Mouse (Mus musculus) forebrain, embryonic 11.5 days (tissue): ENCODE data around the gene Slc35c1. TPM values are rescaled to one million over a fixed set of nuclear protein-coding genes. Genes with fewer than 3 reads are reported as not detected.

Source experiments
- ATAC-seq: fragments of 200-750 bp; cut with Nextera tagmentation; replicated peaks from 2 replicates; pipeline ENCODE4 v1.8.0; 2017; ENCODE audit warnings: moderate TSS enrichment; ENCODE audit not compliant: low FRiP score
- DNase-seq: peaks from one replicate; pipeline ENCODE4 v3.0.0-alpha.2; 2017; ENCODE audit warnings: low spot score
- H3K27ac ChIP-seq: fragments of 300-500 bp; sonication (generic); 2 replicates; pipeline ENCODE4 v1.5.1; 2014; ENCODE audit warnings: low read depth, low read length
- H3K27me3 ChIP-seq: fragments of 300-500 bp; sonication (generic); 2 replicates; pipeline ENCODE4 v1.6.1; 2014; ENCODE audit warnings: mild to moderate bottlenecking, low read length, mixed read lengths; ENCODE audit not compliant: control insufficient read depth, insufficient read depth
- H3K36me3 ChIP-seq: fragments of 300-500 bp; sonication (generic); 2 replicates; pipeline ENCODE4 v1.6.1; 2014; ENCODE audit warnings: mild to moderate bottlenecking, low read length, moderate library complexity, mixed read lengths; ENCODE audit not compliant: control insufficient read depth, insufficient read depth
- H3K4me1 ChIP-seq: fragments of 300-500 bp; sonication (generic); replicated peaks from 2 replicates; pipeline ENCODE4 v1.6.1; 2014; ENCODE audit warnings: low read length, mixed read lengths; ENCODE audit not compliant: control insufficient read depth, insufficient read depth
- H3K4me2 ChIP-seq: fragments of 300-500 bp; sonication (generic); 2 replicates; pipeline ENCODE4 v1.6.1; 2014; ENCODE audit warnings: low read depth, mild to moderate bottlenecking, low read length, moderate library complexity, mixed read lengths; ENCODE audit not compliant: severe bottlenecking
- H3K4me3 ChIP-seq: fragments of 300-500 bp; sonication (generic); 2 replicates; pipeline ENCODE4 v1.5.1; 2014; ENCODE audit warnings: low read depth, low read length
- H3K9ac ChIP-seq: fragments of 300-500 bp; sonication (generic); 2 replicates; pipeline ENCODE4 v1.6.1; 2014; ENCODE audit warnings: low read length
- H3K9me3 ChIP-seq: fragments of 300-500 bp; sonication (generic); 2 replicates; pipeline ENCODE4 v1.6.1; 2016; ENCODE audit warnings: low read length, mixed read lengths; ENCODE audit not compliant: control insufficient read depth
- WGBS: fragments of 180-500 bp; shearing (Covaris S2); extraction: QIAGEN DNeasy Blood & Tissue Kit; methylation state at CpG from one replicate; pipeline ENCODE4 v1.1.7; 2014; 5-methylcytosine and 5-hydroxymethylcytosine counted together
- polyA plus RNA-seq: library from polyadenylated mRNA; unstranded; fragments of >200 nt; fragmentation: Nextera tagmentation; extraction: Ambion mirVana; gene quantifications from 2 replicates; pipeline ENCODE4 v1.2.1, GENCODE M21; 2014

Slc35c1 gene
- polyA plus RNA-seq, 1 experiment from 2014 or later: 11.6 TPM

GRCm38 (mm10) chr2:92447121-92447740, 13.1 kb downstream of the Slc35c1 start:
- no peak overlapping the region for H3K9ac ChIP-seq
- WGBS: 70% methylated on average over 7 of the region's 7 CpGs
- no peak overlapping the region for H3K4me2 ChIP-seq
- DNase-seq (no peak), ATAC-seq (no peak)
- no peak overlapping the region for H3K4me3 ChIP-seq
- no peak overlapping the region for H3K27ac ChIP-seq
- H3K9me3 ChIP-seq: no peaks in the 10 kb centered on the region
- no peaks in the 10 kb centered on the region for H3K4me1 ChIP-seq
- H3K36me3 ChIP-seq: no peaks in the 10 kb centered on the region
- H3K27me3 ChIP-seq: no peaks in the 10 kb centered on the region

- ATAC-seq (no peak), DNase-seq (no peak)
- Histone ChIP-seq H3K4me2 (no peak overlapping the region), H3K4me3 (no peak overlapping the region), H3K36me3 (no peaks in the 10 kb centered on the region), H3K9ac (no peak overlapping the region), H3K9me3 (no peaks in the 10 kb centered on the region), H3K27ac (no peak overlapping the region), H3K4me1 (no peaks in the 10 kb centered on the region), H3K27me3 (no peaks in the 10 kb centered on the region)
- 82% methylated on average over 8 of the region's 8 CpGs for WGBS
These were observed 13.7 kb downstream of the Slc35c1 start for GRCm38 (mm10) chr2:92446656-92447055.

- Histone ChIP-seq H3K36me3 (no peaks in the 10 kb centered on the region), H3K27ac (no peak overlapping the region)
These were observed 14.4 kb downstream of the Slc35c1 start for GRCm38 (mm10) chr2:92445890-92446289.

GRCm38 (mm10) chr2:92444376-92444775, 16.0 kb downstream of the Slc35c1 start:
- no peak overlapping the region for H3K27ac ChIP-seq
- no peaks in the 10 kb centered on the region for H3K27me3 ChIP-seq
- DNase-seq (no peak), ATAC-seq (no peak)
- H3K4me2 ChIP-seq: no peak overlapping the region
- no peak overlapping the region for H3K9ac ChIP-seq
- no peaks in the 10 kb centered on the region for H3K36me3 ChIP-seq
- WGBS: 77% methylated on average over 4 of the region's 4 CpGs
- no peaks in the 10 kb centered on the region for H3K9me3 ChIP-seq
- H3K4me1 ChIP-seq: no peaks in the 10 kb centered on the region
- no peak overlapping the region for H3K4me3 ChIP-seq

More at GRCm38 (mm10) chr2:92445890-92446289, 14.4 kb downstream of the Slc35c1 start:
- DNase-seq (no peak), ATAC-seq (no peak)
- no peaks in the 10 kb centered on the region for H3K9me3 ChIP-seq
- 49% methylated on average over 9 of the region's 9 CpGs for WGBS
- no peak overlapping the region for H3K4me2 ChIP-seq
- H3K27me3 ChIP-seq: no peaks in the 10 kb centered on the region
- H3K4me1 ChIP-seq: no peaks in the 10 kb centered on the region
- no peak overlapping the region for H3K9ac ChIP-seq
- no peak overlapping the region for H3K4me3 ChIP-seq

- H3K9me3 ChIP-seq: no peaks in the 10 kb centered on the region
- no peak for DNase-seq
- no peak overlapping the region for H3K9ac ChIP-seq
- H3K4me3 ChIP-seq: no peak overlapping the region
- no peak overlapping the region for H3K4me2 ChIP-seq
- no peaks in the 10 kb centered on the region for H3K36me3 ChIP-seq
- H3K4me1 ChIP-seq: no peaks in the 10 kb centered on the region
- WGBS: 82% methylated on average over 4 of the region's 4 CpGs
- ATAC-seq: no peak
- H3K27me3 ChIP-seq: no peaks in the 10 kb centered on the region
- H3K27ac ChIP-seq: no peak overlapping the region
These were observed 17.0 kb downstream of the Slc35c1 start for GRCm38 (mm10) chr2:92443313-92443712.

GRCm38 (mm10) chr2:92442419-92443001, 17.8 kb downstream of the Slc35c1 start:
- no peak overlapping the region for H3K9ac ChIP-seq
- no peak overlapping the region for H3K4me3 ChIP-seq
- H3K27me3 ChIP-seq: no peaks in the 10 kb centered on the region
- H3K9me3 ChIP-seq: no peaks in the 10 kb centered on the region
- 86% methylated on average over 12 of the region's 12 CpGs for WGBS
- no peaks in the 10 kb centered on the region for H3K36me3 ChIP-seq
- DNase-seq: no peak
- no peak overlapping the region for H3K27ac ChIP-seq
- no peak overlapping the region for H3K4me2 ChIP-seq
- no peaks in the 10 kb centered on the region for H3K4me1 ChIP-seq
- no peak for ATAC-seq

GRCm38 (mm10) chr2:92440432-92440831, 19.9 kb downstream of the Slc35c1 start:
- DNase-seq: no peak
- no peak for ATAC-seq
- no peaks in the 10 kb centered on the region for H3K4me1 ChIP-seq
- no peaks in the 10 kb centered on the region for H3K27me3 ChIP-seq
- H3K4me3 ChIP-seq: no peak overlapping the region
- H3K4me2 ChIP-seq: no peak overlapping the region
- no peak overlapping the region for H3K27ac ChIP-seq
- no peaks in the 10 kb centered on the region for H3K9me3 ChIP-seq
- H3K36me3 ChIP-seq: no peaks in the 10 kb centered on the region
- WGBS: 63% methylated on average over 6 of the region's 6 CpGs
- no peak overlapping the region for H3K9ac ChIP-seq

GRCm38 (mm10) chr2:92438567-92438966, 21.8 kb downstream of the Slc35c1 start:
- H3K9ac ChIP-seq: no peak overlapping the region
- 69% methylated on average over 3 of the region's 3 CpGs for WGBS
- no peaks in the 10 kb centered on the region for H3K27me3 ChIP-seq
- H3K9me3 ChIP-seq: no peaks in the 10 kb centered on the region
- H3K4me3 ChIP-seq: no peak overlapping the region
- DNase-seq: no peak
- no peak overlapping the region for H3K4me2 ChIP-seq
- H3K4me1 ChIP-seq: no peaks in the 10 kb centered on the region; the same call in 1 of the 2 replicates
- no peak for ATAC-seq
- no peaks in the 10 kb centered on the region for H3K36me3 ChIP-seq
- no peak overlapping the region for H3K27ac ChIP-seq

GRCm38 (mm10) chr2:92437875-92438274, 22.5 kb downstream of the Slc35c1 start:
- Histone ChIP-seq H3K9me3 (no peaks in the 10 kb centered on the region), H3K27ac (no peak overlapping the region), H3K4me1 (peaks cover 1% of the 10 kb centered on the region; the same call in 1 of the 2 replicates), H3K27me3 (no peaks in the 10 kb centered on the region), H3K4me2 (peak overlapping the region; percentile 31), H3K9ac (no peak overlapping the region), H3K36me3 (no peaks in the 10 kb centered on the region), H3K4me3 (no peak overlapping the region)
- 3% methylated on average over 5 of the region's 5 CpGs for WGBS
- peak; percentile 90 for DNase-seq
- no peak for ATAC-seq
